Mouse (Mus musculus) limb, embryonic 15.5 days (tissue): Measurements from ENCODE around the gene Gna12. TPM values are rescaled to one million over a fixed set of nuclear protein-coding genes. Genes with fewer than 3 reads are reported as not detected.

Experiments
- ATAC-seq: fragments of 200-750 bp; cut with Nextera tagmentation; 2 replicates; pipeline ENCODE4 v1.8.0; 2017; ENCODE audit warnings: low read depth, moderate TSS enrichment; ENCODE audit not compliant: insufficient number of reproducible peaks, low FRiP score, low TSS enrichment
- H3K27ac ChIP-seq: fragments of 300-500 bp; sonication (generic); 2 replicates; pipeline ENCODE4 v1.5.1; 2015; ENCODE audit warnings: moderate library complexity, mild to moderate bottlenecking, inconsistent platforms
- H3K27me3 ChIP-seq: fragments of 300-500 bp; sonication (generic); 2 replicates; pipeline ENCODE4 v1.6.1; 2015; ENCODE audit warnings: inconsistent platforms
- H3K36me3 ChIP-seq: fragments of 300-500 bp; sonication (generic); 2 replicates; pipeline ENCODE4 v1.6.1; 2015; ENCODE audit warnings: inconsistent platforms
- H3K4me1 ChIP-seq: fragments of 300-500 bp; sonication (generic); 2 replicates; pipeline ENCODE4 v1.6.1; 2015; ENCODE audit warnings: inconsistent platforms
- H3K4me2 ChIP-seq: fragments of 300-500 bp; sonication (generic); 2 replicates; pipeline ENCODE4 v1.6.1; 2015; ENCODE audit warnings: mild to moderate bottlenecking, inconsistent platforms
- H3K4me3 ChIP-seq: fragments of 300-500 bp; sonication (generic); 2 replicates; pipeline ENCODE4 v1.5.1; 2015; ENCODE audit warnings: mild to moderate bottlenecking, inconsistent platforms
- H3K9ac ChIP-seq: fragments of 300-500 bp; sonication (generic); 2 replicates; pipeline ENCODE4 v1.6.1; 2015; ENCODE audit warnings: inconsistent platforms
- H3K9me3 ChIP-seq: fragments of 300-500 bp; sonication (generic); 2 replicates; pipeline ENCODE4 v1.6.1; 2016; ENCODE audit warnings: inconsistent platforms
- WGBS: fragments of 180-500 bp; shearing (Covaris S2); methylation state at CpG from one replicate; pipeline ENCODE4 v1.1.7; 2015; 5-methylcytosine and 5-hydroxymethylcytosine counted together
- polyA plus RNA-seq: library from polyadenylated mRNA; unstranded; fragments of >200 nt; fragmentation: Nextera tagmentation; extraction: Ambion mirVana; gene quantifications from 2 replicates; pipeline ENCODE4 v1.2.1, GENCODE M21; 2015

The Gna12 gene
- polyA plus RNA-seq, 1 experiment from 2014 or later, result 19.1 TPM

DNA sequence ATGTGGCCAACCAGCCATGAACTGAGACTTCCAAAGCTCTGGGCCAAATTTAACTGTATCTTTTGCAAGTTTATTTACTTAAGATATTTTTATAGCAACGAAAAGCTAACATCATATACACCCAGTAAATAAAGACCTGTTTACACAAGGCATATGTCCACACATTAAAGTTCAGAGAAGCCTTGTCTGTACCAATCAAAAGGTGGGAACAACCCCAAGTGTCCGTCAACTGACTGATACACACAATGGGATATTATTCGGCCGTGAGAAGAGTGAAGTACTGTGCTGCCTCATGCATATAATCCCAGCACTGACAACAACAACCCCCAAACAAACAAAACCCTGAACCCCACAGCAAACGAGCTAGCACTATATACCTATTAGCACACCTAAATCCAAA is 18.2 kb downstream of the Gna12 start:
- no peak for ATAC-seq
- Histone ChIP-seq H3K27me3 (no peaks in the 10 kb centered on the region), H3K4me2 (no peak overlapping the region), H3K4me1 (peaks cover 49% of the 10 kb centered on the region), H3K36me3 (no peaks in the 10 kb centered on the region), H3K27ac (no peak overlapping the region), H3K4me3 (no peak overlapping the region), H3K9me3 (no peaks in the 10 kb centered on the region), H3K9ac (no peak overlapping the region)
- WGBS, result 72% methylated on average over 5 of the region's 5 CpGs

- Histone ChIP-seq H3K9ac (no peak overlapping the region), H3K9me3 (no peaks in the 10 kb centered on the region), H3K27me3 (no peaks in the 10 kb centered on the region), H3K36me3 (no peaks in the 10 kb centered on the region), H3K4me3 (no peak overlapping the region), H3K4me1 (peaks cover 49% of the 10 kb centered on the region), H3K27ac (peak overlapping the region; percentile 4; the same call in 1 of the 2 replicates), H3K4me2 (no peak overlapping the region)
- no peak for ATAC-seq
- 55% methylated on average over 2 of the region's 2 CpGs for WGBS
Observed at GRCm38 (mm10) chr5:140811390-140811789, 18.8 kb downstream of the Gna12 start.

DNA sequence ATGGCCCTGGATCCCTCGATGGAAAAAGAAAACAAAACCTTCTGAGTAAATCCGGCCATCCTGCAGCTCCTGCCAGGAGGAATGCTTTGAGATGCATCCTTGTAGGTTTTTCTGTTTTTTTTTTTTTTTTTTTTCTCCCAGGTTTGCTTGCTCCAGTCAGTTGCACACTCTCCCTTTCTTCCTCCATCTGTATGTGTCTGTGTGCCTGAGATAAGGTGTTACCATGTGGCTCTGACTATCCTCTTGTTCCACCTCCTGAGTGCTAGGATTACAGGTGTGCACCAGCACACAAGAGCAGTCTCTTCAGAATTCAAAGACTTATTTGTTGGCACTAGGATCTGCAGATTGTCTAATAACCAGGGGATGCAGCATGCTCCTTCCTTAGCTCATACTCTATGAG is 23.3 kb downstream of the Gna12 start:
- no peak overlapping the region for H3K27ac ChIP-seq
- H3K9me3 ChIP-seq, result no peaks in the 10 kb centered on the region
- ATAC-seq, result no peak
- no peak overlapping the region for H3K4me3 ChIP-seq
- WGBS, result 59% methylated on average over 2 of the region's 2 CpGs
- no peaks in the 10 kb centered on the region for H3K27me3 ChIP-seq
- no peaks in the 10 kb centered on the region for H3K36me3 ChIP-seq
- H3K4me2 ChIP-seq, result no peak overlapping the region
- H3K9ac ChIP-seq, result no peak overlapping the region
- peaks cover 16% of the 10 kb centered on the region; the same call in 1 of the 2 replicates for H3K4me1 ChIP-seq

- 0 out of 2 replicates have a peak overlapping the region, but pooled peaks have one; percentile 33 for H3K27ac ChIP-seq
- no peak overlapping the region for H3K4me3 ChIP-seq
- peaks cover 10% of the 10 kb centered on the region; the same call in 1 of the 2 replicates for H3K4me1 ChIP-seq
- H3K27me3 ChIP-seq, result no peaks in the 10 kb centered on the region
- WGBS, result 82% methylated on average over 2 of the region's 2 CpGs
- no peaks in the 10 kb centered on the region for H3K9me3 ChIP-seq
- H3K9ac ChIP-seq, result no peak overlapping the region
- no peak for ATAC-seq
- no peak overlapping the region for H3K4me2 ChIP-seq
- no peaks in the 10 kb centered on the region for H3K36me3 ChIP-seq
Observed at GRCm38 (mm10) chr5:140806252-140806651, 24.0 kb downstream of the Gna12 start.

- Histone ChIP-seq H3K9ac (no peak overlapping the region), H3K4me2 (no peak overlapping the region), H3K9me3 (no peaks in the 10 kb centered on the region), H3K27ac (no peak overlapping the region), H3K36me3 (no peaks in the 10 kb centered on the region), H3K4me1 (peaks cover 22% of the 10 kb centered on the region), H3K4me3 (no peak overlapping the region), H3K27me3 (no peaks in the 10 kb centered on the region)
- 79% methylated on average over 5 of the region's 5 CpGs for WGBS
- ATAC-seq, result no peak
Observed at GRCm38 (mm10) chr5:140801782-140802181, 28.4 kb downstream of the Gna12 start.

- 71% methylated on average over 6 of the region's 6 CpGs for WGBS
- Histone ChIP-seq H3K27me3 (no peaks in the 10 kb centered on the region), H3K9ac (no peak overlapping the region), H3K36me3 (no peaks in the 10 kb centered on the region), H3K4me2 (no peak overlapping the region), H3K27ac (peak overlapping the region; percentile 17; the same call in 1 of the 2 replicates), H3K9me3 (no peaks in the 10 kb centered on the region), H3K4me1 (peaks cover 23% of the 10 kb centered on the region), H3K4me3 (no peak overlapping the region)
- ATAC-seq, result 0 out of 2 replicates have a peak, but pooled peaks have one; percentile 41
Observed at GRCm38 (mm10) chr5:140800288-140800923, 29.8 kb downstream of the Gna12 start.

- Histone ChIP-seq H3K9me3 (no peaks in the 10 kb centered on the region), H3K4me1 (peaks cover 35% of the 10 kb centered on the region), H3K4me3 (no peak overlapping the region), H3K27me3 (no peaks in the 10 kb centered on the region), H3K36me3 (no peaks in the 10 kb centered on the region), H3K27ac (peak overlapping the region; percentile 83), H3K4me2 (no peak overlapping the region), H3K9ac (no peak overlapping the region)
- 61% methylated on average over 2 of the region's 2 CpGs for WGBS
- ATAC-seq, result no peak
Observed at GRCm38 (mm10) chr5:140799190-140799589, 31.0 kb downstream of the Gna12 start.

DNA sequence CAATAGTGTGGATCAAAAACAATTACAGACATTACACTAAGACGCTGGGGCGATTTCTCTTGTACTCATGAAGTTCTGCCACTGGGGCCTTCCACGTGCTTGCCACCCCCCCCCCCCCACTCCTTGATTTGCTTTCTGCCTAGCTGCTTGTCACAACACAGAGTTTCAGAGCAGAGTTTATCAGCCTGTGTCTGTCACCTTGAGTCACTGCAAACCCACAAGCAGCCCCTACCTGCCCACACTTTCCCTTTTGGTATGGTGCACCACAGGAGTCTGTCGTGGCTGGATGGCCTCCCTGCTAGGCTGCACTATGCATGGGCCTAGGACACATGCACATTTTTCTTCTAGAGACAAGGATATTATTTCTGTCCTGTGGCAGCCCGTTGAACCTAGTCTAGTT is 31.5 kb downstream of the Gna12 start:
- no peaks in the 10 kb centered on the region for H3K36me3 ChIP-seq
- H3K4me1 ChIP-seq, result peaks cover 38% of the 10 kb centered on the region
- no peak overlapping the region for H3K4me2 ChIP-seq
- H3K27me3 ChIP-seq, result no peaks in the 10 kb centered on the region
- H3K9ac ChIP-seq, result no peak overlapping the region
- ATAC-seq, result no peak
- H3K9me3 ChIP-seq, result no peaks in the 10 kb centered on the region
- no peak overlapping the region for H3K4me3 ChIP-seq
- peak overlapping the region; percentile 83 for H3K27ac ChIP-seq
- 51% methylated on average over 5 of the region's 5 CpGs for WGBS

DNA sequence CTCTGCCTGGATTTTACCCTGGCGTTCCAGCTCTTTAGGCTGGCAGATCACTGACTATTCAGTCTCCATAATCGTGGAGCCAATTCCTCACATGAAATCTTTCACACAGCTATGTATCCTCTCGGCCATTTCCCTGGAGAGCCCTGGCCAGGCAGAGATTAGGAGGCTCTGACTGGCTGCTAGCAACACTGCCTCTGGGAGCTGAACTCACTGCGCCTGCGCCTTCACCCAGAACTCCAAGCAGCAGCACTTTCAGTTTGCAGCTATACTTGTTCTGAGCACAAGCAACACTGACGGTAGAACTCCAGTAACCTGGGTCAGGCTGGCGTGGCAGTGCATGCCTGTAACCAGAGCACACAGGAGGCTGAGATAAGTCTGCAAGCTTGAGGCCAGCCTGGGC is 32.1 kb downstream of the Gna12 start:
- no peak overlapping the region for H3K9ac ChIP-seq
- 0 out of 2 replicates have a peak overlapping the region, but pooled peaks have one; percentile 17 for H3K4me2 ChIP-seq
- no peak overlapping the region for H3K4me3 ChIP-seq
- peak overlapping the region; percentile 83 for H3K27ac ChIP-seq
- H3K4me1 ChIP-seq, result peaks cover 40% of the 10 kb centered on the region
- H3K9me3 ChIP-seq, result no peaks in the 10 kb centered on the region
- H3K27me3 ChIP-seq, result no peaks in the 10 kb centered on the region
- 57% methylated on average over 7 of the region's 7 CpGs for WGBS
- no peak for ATAC-seq
- no peaks in the 10 kb centered on the region for H3K36me3 ChIP-seq

DNA sequence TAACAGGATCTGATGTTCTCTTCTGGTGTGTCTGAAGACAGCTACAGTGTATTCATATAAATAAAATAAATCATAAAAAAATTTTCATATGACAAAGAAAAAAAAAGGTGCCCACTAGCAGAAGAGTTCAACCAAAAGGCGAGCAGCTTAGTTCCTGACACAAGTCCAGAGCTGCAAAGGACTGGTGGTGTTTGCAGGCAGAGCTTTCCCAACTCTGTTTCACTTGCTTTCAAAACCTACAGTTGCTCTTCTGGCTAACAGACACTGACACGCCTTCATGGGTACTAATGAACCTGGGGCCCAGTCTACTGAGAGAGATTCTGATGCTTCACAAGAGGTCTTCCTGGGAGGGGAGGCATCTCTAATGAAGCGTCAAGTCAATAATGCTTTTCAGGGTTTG is 34.2 kb downstream of the Gna12 start:
- H3K27me3 ChIP-seq, result no peaks in the 10 kb centered on the region

DNA sequence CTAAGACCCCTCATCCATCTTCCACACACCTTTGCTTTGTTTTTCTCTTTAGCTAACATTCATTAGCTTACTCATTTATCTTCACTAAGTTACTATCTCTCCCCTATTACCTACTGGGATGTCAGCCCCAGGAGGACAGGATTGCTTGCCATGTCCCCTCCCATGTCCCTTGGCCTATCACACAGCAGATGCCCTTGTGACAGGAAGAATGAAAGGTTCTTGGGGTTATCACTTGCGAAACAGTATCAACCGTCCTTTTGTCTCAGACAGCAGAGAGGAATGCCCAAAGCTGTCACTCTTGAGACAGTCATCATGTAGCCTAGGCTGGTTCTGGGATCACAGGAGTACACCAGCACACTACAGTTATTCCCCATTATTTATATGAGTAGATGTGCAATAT is 35.1 kb downstream of the Gna12 start:
- no peak for ATAC-seq
- H3K4me1 ChIP-seq, result peaks cover 61% of the 10 kb centered on the region
- H3K27ac ChIP-seq, result peak overlapping the region; percentile 85
- WGBS, result 69% methylated on average over 2 of the region's 2 CpGs
- no peak overlapping the region for H3K9ac ChIP-seq
- no peaks in the 10 kb centered on the region for H3K9me3 ChIP-seq
- no peaks in the 10 kb centered on the region for H3K27me3 ChIP-seq
- H3K4me3 ChIP-seq, result no peak overlapping the region
- no peaks in the 10 kb centered on the region for H3K36me3 ChIP-seq
- H3K4me2 ChIP-seq, result no peak overlapping the region

More for the DNA sequence above, 34.2 kb downstream of the Gna12 start:
- WGBS, result 84% methylated on average over 3 of the region's 3 CpGs
- Histone ChIP-seq H3K9me3 (no peaks in the 10 kb centered on the region), H3K4me1 (peaks cover 55% of the 10 kb centered on the region), H3K4me3 (no peak overlapping the region), H3K4me2 (no peak overlapping the region), H3K27ac (no peak overlapping the region), H3K9ac (no peak overlapping the region), H3K36me3 (no peaks in the 10 kb centered on the region)
- no peak for ATAC-seq

GRCm38 (mm10) chr5:140794753-140795152 is 35.5 kb downstream of the Gna12 start:
- Histone ChIP-seq H3K9ac (no peak overlapping the region), H3K36me3 (no peaks in the 10 kb centered on the region), H3K4me1 (peaks cover 64% of the 10 kb centered on the region), H3K9me3 (no peaks in the 10 kb centered on the region), H3K4me2 (no peak overlapping the region), H3K27me3 (no peaks in the 10 kb centered on the region), H3K27ac (peak overlapping the region; percentile 85), H3K4me3 (no peak overlapping the region)
- 21% methylated on average over 3 of the region's 3 CpGs for WGBS
- ATAC-seq, result peak; percentile 59
